Mouse (Mus musculus) megakaryocyte progenitor cell, adult 5-6 weeks (primary cell): ENCODE results near the gene Dnase1l2. TPM values are rescaled to one million over a fixed set of nuclear protein-coding genes. Genes with fewer than 3 reads are reported as not detected.

ENCODE experiments used
- ATAC-seq: replicated peaks from 2 replicates; pipeline ENCODE4 v1.8.0; 2016; ENCODE audit warnings: mild to moderate bottlenecking, moderate TSS enrichment, inconsistent platforms; ENCODE audit not compliant: poor library complexity
- total RNA-seq, 2 experiments: library from RNA; stranded (forward) in 1 of 2; stranded (reverse) in 1 of 2; fragments of 157-497, 149-512 nt in 1 of 2; fragments of 200-1000 nt in 1 of 2; gene quantifications; 2 replicates each; pipeline versions ENCODE4 v1.2.3 to v1.2.4; 2015 to 2017

The Dnase1l2 gene
- total RNA-seq (2015) (0.94 and 3.5 TPM in 2 replicates), total RNA-seq (2017) (2.9 and 4.0 TPM in 2 replicates)

GRCm38 (mm10) chr17:24442632-24443155, at the start of gene Dnase1l2:
Gene Dnase1l2, minus strand, starts transcription at chr17:24443105.
- no peak for ATAC-seq

DNA sequence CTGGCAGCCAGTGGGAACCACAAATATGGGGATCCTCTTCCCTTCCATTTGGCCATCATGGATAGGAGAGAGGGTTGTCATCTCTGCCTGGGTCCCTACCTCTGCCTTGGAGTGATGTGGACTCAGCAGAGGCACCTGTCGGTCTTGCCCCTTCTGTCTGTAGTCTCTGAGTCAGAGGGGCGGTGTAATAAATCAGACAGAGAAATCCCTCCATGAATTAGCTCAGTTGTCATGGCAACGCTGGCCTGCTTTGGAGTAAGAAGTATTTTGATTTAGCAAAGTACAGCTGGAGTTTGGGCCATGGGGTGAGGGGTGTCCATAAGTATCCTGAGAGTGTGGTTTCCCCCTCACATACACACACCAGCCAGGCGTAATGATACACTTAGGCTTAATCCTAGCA, 47.5 kb upstream of the Dnase1l2 start:
- ATAC-seq: no peak

- no peak for ATAC-seq
These were observed 46.5 kb upstream of the Dnase1l2 start for GRCm38 (mm10) chr17:24489265-24490030.

DNA sequence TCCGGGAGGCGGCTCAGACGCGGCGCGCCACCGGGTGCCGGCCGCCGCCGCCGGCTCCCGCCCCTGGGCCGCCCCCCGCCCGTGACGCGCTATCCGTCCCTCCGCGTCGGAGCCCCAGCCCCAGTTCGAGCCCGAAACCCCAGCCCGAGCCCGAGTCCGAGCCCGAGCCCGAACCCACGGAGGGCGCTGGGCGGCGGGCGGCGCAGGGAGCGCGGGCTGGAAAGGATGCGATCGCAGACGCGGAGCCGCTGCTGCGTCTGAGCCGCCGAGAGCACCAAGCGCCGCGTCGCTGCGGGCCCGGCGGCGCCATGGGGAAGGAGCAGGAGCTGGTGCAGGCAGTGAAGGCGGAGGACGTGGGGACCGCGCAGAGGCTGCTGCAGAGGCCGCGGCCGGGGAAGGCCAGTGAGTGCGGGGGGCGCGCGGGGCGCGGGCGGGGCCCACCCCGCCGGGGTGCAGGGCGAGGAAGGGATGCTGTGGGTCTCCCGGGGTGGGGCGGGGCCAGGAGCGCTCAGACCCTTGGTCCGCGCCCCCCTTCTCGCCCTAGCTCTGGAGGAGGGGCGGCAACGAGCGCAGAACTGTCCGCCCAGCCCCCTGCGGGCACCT, 45.9 kb upstream of the Dnase1l2 start:
- ATAC-seq: peak; percentile 54

- 0 out of 2 replicates have a peak, but pooled peaks have one; percentile 39 for ATAC-seq
These were observed 45.3 kb upstream of the Dnase1l2 start, which contains the start of gene Caskin1 for GRCm38 (mm10) chr17:24488186-24488661. Gene Caskin1, plus strand, starts transcription at chr17:24488601.

GRCm38 (mm10) chr17:24485090-24485860, 42.4 kb upstream of the Dnase1l2 start:
- ATAC-seq: no peak

- ATAC-seq: no peak
These were observed 40.6 kb upstream of the Dnase1l2 start for GRCm38 (mm10) chr17:24483495-24483894.

DNA sequence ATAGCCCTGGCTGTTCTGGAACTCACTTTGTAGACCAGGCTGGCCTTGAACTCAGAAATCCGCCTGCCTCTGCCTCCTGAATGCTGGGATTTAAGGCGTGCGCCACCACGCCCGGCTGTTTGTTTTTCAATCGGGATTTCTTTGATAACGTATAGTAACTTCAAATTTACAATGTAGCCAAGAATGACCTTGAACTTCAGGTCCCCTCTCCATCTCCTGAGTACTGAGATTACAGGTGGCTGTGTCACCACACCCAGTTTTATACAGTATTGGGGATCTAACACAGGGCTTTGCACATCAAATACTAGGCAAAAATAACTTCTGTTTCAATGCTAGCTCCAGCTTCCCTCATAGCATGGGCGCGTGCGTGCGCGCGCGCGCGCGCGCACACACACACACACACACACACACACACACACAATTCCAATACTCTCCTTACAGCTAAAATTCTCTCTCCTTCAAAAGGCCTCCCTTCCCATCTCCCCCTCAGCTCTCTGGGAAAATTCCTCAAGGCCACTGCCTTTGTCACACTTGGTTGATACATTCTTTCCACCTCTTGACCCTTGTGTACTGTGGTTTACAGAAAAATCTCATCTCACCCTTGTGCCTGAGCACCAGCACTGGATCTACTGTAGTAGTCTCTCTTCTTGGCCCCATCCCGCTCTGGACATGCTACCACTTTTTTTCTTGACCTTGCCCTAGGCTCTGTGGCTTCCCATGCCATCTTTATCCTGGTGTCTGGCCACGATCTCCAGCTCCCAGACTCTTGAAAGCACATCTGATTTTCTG, 38.3 kb upstream of the Dnase1l2 start:
- ATAC-seq: no peak

DNA sequence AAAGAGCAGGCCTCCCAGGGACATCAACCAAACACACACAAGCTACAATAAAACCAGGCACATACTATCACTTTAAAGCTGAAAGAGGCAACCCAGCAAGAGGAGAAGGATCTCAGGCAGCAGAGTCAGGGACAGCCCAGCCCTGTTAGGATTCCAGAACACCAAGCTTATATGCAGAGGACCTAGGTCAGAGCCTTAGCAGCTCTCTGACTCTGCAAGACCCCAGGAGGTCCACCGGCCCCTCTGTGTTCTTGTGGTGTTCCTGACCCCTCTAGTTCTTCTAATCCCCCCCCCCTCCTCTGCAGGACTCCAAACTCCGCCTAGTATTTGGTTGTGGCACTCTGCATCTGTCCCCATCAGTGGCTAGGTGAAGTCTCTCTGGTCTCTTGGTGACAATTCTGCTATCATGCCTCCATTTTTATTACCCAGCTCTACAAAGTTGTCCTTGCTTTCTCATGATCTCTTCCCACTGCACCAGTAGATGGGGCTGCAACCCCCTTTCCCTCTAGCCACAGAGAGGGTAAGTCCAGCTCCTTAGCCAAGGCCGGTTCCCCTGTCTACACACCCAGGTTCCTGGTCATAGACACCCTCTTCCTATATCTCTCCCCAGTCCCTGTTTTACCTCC, 37.4 kb upstream of the Dnase1l2 start:
- ATAC-seq: 0 out of 2 replicates have a peak, but pooled peaks have one; percentile 18

DNA sequence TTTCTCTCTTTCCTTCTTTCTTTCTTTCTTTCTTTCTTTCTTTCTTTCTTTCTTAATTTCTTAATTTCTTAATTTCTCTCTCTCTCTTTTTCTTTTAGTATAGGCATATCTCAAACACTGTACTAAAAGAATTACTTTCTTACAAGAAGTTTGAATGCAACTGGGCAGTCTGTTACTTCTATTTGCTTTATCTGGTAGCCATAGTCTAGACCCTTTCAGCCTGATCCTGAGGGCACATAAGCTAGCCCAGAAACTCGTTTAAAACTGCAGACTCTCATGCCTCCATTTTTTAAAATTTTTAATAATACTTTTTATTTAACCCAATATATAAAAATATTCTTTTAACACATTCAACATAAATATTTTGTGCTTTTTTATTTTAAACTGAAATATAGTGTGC, 36.5 kb upstream of the Dnase1l2 start:
- ATAC-seq: no peak

DNA sequence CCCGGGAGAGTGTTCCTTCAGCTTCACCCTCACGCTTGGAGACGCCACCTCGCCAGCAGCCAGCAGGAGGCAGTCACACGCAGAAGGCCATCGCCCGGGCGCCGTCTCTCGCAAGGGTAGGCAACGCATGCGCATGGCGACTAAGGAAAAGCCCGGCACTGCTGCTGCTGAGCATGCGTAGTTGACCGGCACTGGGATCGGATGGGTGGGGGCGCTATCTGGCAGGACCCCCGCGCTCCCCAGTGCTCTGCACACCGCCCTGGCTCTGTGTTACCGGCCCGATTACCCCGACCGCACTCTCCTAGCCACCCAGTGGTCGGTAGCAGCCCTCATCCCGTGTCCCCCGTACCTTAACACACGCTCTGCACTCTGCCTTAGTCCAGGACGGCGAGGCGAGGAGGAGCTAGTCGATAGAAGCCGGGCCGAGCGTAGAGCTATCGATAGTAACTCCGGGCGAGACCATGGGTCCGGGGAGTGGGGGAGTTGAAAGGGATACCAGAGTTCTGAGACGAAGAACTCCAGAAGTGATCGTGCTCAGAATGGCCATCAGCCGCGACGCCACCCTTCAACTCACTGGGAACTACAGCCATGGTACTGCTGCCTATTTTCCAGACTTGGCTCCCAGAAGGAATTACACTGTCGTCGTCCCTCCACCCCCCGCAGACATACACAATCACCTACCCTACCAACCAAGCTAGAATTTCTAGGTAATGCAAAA, 35.9 kb upstream of the Dnase1l2 start, which contains the start of gene Mlst8:
Gene Mlst8, minus strand, starts transcription at position 416 of the 718 bp plus-strand sequence.
- peak; percentile 92 for ATAC-seq

- ATAC-seq: no peak
These were observed 35.2 kb upstream of the Dnase1l2 start for GRCm38 (mm10) chr17:24477985-24478600.

- ATAC-seq: peak; percentile 21
These were observed 34.4 kb upstream of the Dnase1l2 start for GRCm38 (mm10) chr17:24477053-24477984.

GRCm38 (mm10) chr17:24476022-24476776, 33.3 kb upstream of the Dnase1l2 start:
- ATAC-seq: no peak

DNA sequence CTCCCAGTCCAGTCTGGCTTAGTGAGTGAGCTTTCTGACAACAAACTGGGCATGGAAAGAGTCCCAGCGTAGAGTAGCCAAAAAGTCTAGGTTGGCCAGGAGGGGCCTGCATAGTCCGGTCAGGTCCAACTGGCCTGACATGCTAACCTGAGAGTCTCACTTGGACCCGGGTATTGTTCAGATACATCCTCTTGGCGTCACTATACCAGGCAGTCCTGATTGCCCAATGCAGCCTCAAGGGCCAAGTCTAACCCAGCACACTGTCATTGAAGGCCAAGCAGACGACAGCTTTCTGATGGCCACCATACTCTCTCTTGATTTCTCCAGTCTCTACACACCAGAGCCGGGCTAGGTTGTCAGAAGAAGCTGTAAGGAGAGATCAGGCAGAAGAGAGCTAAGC, 32.7 kb upstream of the Dnase1l2 start:
- no peak for ATAC-seq

DNA sequence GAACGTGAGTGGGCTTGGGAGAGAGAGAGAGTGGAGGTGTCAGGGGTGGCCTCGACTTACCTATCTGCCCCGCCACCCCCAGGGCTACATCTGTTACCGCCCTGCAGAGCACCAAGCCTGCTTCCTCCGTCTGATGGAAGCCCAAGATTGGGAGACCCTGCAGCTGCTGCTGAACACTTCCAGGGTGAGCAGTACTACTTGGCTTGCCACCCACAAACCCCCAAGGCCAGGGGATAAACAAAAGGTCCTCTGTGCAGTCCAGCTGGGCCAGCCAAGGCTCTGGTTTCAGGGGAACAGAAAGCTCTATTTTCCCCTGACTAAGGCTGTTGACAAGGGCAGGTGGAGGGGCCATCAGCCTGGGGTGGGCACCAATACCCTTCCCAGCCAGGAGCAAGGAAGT, 31.7 kb upstream of the Dnase1l2 start:
- no peak for ATAC-seq
